Mouse (Mus musculus) E14TG2a.4 (cell line): ENCODE data around the gene Omg.

Experiments
- CTCF ChIP-seq: conservative IDR thresholded peaks from 2 replicates; pipeline ENCODE4 v1.5.1; 2014; ENCODE audit warnings: low read length
- POU5F1 ChIP-seq: IDR thresholded peaks from 2 replicates; pipeline ENCODE4 v1.6.1; 2014; ENCODE audit warnings: low read length, borderline replicate concordance

DNA sequence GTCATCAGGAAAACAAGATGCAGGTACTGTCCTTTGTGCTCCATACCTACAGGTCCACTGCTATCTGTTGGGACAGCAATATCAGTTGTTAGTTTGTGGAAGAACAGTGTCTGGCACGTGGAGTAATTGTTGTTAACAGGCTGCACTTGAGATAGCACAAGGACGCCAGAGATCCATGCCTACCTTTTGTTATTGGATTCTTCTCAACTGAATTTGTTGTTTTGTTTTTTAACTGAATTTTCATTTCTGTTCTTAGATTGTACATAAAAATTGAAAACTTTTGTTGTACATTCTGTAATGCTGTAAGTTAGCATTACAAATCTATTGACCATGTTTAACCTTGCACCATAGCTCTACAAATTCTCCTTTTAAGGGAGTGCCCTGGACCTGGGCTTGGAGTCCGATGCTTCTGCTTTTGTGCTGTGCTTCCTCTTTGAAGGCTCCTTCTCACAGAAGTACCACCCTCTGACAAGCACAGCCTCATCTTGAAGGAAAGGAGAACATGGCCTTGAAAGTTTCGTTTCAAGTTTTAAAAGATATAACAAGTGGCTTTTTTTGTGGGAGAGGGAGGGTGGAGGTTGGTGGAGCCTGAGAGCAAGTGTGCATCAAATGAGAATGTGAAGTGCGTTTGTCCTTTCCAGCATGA, 24.0 kb upstream of the Omg start:
- no peak for TF ChIP-seq CTCF
- no peak for TF ChIP-seq POU5F1
